Mouse (Mus musculus) left cerebral cortex, postnatal 10 days (tissue): ENCODE data around the gene Gpx4. TPM values are rescaled to one million over a fixed set of nuclear protein-coding genes. Genes with fewer than 3 reads are reported as not detected.

ENCODE experiments used
- DNase-seq, 2 experiments: peaks; one replicate each; pipeline ENCODE4 v3.0.0; 2021 to 2022; ENCODE audit warnings: low spot score in 2 of 2, mixed read lengths in 1 of 2; ENCODE audit errors: extremely low spot score in 1 of 2
- intact Hi-C: fragments of 180-260 bp; cut with DNase I; formaldehyde crosslinking; loops from one replicate; pipeline ENCODE4 v1.15.1; 2025
- total RNA-seq, 2 experiments: library from RNA; stranded (reverse); gene quantifications; 2 replicates each; pipeline ENCODE4 v1.2.3; 2021

Gene Gpx4
- total RNA-seq, 2 experiments from 2014 or later = 436 to 469 TPM

DNA sequence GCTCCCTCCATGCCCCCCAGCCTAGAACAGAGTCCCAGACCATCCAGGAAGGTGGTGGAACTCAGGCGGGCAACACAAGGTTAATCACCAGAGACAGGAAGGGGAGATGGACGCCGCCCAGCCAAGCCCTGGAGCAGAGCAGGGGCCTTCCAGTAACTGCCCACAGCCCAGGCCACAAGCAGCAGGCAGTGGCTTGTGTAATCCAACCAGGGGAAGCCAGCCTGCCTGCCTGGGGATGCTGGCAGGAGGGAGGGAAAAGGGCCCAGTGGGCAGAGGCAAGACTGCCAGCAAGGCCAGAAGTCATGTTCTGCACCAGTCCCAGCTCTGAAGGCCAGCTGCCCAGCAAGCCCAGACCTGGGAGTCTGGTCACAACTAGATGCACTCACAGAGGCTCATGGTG lies 39.9 kb downstream of the Gpx4 start:
- intact Hi-C loops = no loop called here

GRCm38 (mm10) chr10:80087483-80087882 lies 40.5 kb downstream of the Gpx4 start:
- intact Hi-C loops = no loop called here
- no peak for DNase-seq

More for the DNA sequence above, 39.9 kb downstream of the Gpx4 start:
- DNase-seq = peak in 1 of 2 experiments; percentile 62

- intact Hi-C loops = no loop called here
- DNase-seq = no peak
Observed at GRCm38 (mm10) chr10:80089146-80089545, 42.2 kb downstream of the Gpx4 start.

GRCm38 (mm10) chr10:80091527-80091926 lies 44.6 kb downstream of the Gpx4 start:
- intact Hi-C loops = no loop called here
- no peak for DNase-seq

DNA sequence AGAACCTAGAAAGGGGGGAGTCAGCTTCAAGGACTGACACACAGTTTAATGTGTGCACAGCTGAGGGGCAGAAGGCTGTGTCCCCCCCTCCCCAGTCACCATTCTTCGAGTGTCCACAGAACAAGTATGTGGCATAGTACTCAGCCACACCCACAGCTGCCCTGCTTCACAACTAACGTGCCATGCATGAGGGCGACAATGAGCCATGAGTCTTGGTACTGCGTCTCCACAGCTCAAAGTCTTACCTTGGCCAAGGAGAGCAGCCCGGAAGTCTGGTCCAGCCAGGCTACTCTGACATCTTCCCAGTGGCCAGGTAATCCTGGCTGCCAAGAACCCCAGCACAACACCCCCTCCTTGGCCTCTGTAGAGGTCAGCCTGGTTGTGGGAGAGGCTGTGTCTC lies 45.7 kb downstream of the Gpx4 start:
- intact Hi-C loops = no loop called here
- no peak for DNase-seq

DNA sequence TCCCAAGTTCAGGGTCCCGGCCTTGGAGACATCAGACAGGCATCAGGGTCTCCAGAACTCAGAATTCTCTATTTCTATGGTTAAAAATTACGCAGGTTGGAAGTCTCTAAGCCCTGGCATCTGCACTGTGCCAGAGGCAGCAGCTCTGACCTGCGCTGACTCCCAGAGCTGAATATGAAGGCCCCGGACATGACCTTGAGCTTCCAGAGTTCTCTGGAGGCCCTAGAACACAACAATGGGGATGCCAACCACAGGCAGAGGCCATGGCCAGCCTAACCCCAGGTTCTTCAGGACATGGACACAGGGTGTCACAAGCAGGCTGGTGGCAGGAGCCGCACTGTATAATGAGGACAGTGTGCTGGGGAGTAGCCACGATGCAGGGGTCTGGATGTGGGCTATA lies 47.1 kb downstream of the Gpx4 start:
- no peak for DNase-seq
- intact Hi-C loops = no loop called here

DNA sequence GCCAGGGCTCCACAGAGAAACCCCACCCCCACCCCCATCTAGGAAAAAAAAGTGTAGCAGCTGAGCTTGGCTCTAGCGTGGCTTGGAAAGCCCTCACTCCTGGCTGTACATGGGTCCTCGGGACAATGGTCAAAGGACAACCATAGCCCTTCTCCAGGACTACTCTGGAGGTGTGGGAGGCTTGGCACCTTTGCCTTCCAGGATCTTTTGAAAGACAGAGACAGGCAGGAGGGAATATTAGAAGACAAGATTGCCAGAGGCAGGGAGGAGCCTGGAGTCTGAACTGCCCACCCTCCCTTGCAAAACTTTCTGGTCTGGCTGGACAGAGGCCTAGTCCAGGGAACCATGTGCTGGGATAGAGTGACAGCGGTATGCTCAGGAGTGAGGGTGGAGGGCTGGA lies 47.7 kb downstream of the Gpx4 start:
- intact Hi-C loops = no loop called here
- DNase-seq = no peak

GRCm38 (mm10) chr10:80095547-80095946 lies 48.6 kb downstream of the Gpx4 start:
- intact Hi-C loops = no loop called here
- no peak for DNase-seq

DNA sequence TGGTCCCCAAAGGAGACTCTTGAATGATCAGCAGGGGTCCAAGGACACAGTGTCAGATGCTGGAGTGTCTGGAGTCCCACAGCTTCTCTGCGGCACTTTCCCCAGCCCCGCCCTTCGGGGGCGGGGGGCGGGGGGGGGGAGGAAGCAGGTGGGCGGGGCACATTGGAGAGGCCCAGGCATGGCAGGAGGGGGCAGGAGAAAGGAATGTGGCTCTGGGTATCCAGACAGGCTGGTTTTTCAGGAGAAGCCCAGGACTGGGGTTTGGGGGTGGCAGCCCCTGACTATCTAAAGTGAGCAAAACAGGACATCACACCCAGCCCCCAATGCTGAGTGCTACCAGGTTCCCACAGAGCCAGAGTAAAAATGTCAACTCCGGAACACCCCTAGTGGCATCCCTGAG lies 50.3 kb downstream of the Gpx4 start:
- DNase-seq = no peak
- intact Hi-C loops = no loop called here

- intact Hi-C loops = no loop called here
- DNase-seq = no peak
Observed at GRCm38 (mm10) chr10:80098630-80099029, 51.7 kb downstream of the Gpx4 start.

DNA sequence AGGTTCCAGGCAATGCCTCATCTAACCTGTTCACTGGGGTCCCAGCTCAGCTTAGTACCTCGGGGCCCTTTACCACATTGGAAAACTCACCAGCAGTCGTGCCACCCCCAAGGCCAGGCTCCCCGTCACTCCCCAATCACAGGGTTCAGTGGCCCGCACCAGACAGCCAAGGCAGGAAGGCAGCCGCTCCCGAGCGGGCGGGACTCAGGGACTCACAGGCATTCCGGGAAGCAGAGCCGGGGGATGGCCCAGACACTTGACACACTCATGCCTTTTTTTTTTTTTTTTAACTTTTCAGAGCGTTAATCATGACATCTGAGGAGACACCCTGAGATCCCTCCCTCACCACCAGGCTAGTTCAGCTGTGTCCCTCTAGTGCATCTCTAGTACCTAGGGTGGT lies 54.0 kb downstream of the Gpx4 start:
- intact Hi-C loops = loop anchor here (5.0 kb wide), 1 partner anchor 39 kb away; no protein-coding TSS in a partner anchor
- peak in 1 of 2 experiments; percentile 65 for DNase-seq

DNA sequence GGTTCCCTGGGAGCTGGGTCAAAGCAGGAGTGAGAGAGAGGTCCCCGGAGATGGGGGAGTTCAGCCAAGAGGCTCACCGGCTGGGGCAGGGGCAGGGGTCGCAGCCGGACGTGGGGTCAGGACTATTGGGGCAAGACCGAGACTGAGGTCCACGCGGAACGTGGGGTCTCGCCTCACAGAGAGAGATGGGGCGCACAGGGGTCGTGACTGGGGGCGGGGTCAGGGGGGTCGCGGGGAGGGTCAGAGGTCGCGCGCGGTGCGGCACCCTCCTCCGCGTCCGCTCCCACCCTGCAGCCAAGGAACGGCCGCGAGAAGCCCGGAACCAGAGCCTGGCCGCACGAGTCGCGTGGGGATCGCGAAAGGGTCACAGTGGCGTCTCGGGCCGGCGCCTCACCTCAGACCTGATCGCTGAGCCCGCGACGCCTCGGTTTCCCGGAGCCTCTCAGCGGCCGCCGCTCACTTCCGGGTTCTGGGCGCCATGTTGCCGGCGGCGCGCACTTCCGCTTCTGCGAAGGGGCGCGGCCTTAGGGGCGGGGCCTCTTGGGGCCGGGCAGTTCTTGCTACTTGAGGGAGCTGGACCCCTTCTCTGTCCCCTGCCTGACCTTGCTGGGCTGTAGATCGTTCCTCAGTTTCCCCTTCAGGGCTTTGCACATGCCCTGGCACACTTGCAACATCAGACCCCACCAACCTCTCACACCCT lies 55.4 kb downstream of the Gpx4 start:
- intact Hi-C loops = loop anchor here (5.0 kb wide), 1 partner anchor 40 kb away; no protein-coding TSS in a partner anchor

DNA sequence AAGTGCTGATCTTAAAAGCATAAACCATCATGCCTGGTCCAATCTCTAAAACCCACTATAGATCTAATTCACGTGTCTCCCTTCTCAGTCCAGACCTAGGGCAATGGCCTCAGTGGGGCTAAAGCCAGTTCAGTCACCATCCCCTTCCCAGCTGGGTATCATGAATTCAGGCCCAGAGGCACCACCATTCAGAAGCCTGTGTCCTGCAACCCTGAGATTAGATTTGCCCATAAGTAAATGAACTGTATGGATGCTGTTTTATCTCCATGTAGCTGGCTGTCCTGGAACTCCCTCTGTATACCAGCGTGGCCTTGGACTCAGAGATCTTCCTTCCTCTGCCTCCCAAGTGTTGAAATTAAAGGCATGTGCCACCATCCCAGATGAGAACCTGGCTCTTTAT lies 56.1 kb downstream of the Gpx4 start:
- DNase-seq = no peak
- intact Hi-C loops = loop anchor here (5.0 kb wide), 1 partner anchor 41 kb away; no protein-coding TSS in a partner anchor

More for the DNA sequence above, 55.4 kb downstream of the Gpx4 start:
- DNase-seq = peak; percentile 64 to 93

DNA sequence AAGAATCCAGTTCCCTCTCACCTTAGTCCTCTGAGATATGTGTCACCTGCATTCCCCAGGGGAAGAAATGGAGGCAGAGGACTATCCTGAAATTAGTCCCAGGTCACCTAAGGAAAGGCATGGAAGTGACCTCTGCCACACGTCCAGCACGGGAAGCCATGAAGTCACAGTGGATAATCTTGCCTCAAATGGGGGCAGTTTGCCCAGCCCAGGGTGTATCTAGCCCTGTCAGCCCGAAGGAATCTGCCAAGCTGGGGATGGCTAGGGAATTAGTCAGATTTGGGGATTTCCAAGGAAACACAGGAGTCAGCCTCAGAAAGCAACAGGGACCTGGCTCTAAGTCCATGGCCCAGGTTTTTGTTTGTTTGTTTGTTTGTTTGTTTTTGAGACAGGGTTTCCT lies 57.2 kb downstream of the Gpx4 start:
- DNase-seq = no peak
- intact Hi-C loops = loop anchor here (5.0 kb wide), 1 partner anchor 42 kb away; no protein-coding TSS in a partner anchor

GRCm38 (mm10) chr10:80105460-80105859 lies 58.5 kb downstream of the Gpx4 start, which contains the start of gene Sbno2:
TSS of gene Sbno2 (minus strand) at chr10:80105571.
- intact Hi-C loops = no loop called here
- no peak for DNase-seq

DNA sequence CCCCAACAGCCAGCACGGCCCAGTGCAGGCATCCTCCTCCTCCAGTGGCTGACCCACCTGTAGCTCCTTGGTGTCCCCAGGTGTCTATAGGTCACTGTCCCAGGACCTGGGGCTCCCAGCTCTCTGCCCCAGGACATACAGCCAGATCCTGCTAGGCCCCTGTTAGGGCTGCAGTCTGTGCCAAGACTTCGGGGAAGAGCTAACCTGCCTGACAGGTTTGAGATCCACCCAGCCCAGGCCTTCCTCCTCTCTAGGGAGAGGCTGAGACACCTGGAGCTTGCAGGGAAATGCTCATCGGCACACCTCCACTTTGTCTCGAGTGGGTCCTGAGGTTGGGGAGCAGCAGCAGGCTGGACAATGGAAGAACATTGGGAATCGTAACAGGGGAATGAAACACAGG lies 59.0 kb downstream of the Gpx4 start:
- intact Hi-C loops = no loop called here
- no peak for DNase-seq

Other genes starting within 250 kb of the Gpx4 start
- gene Misp, start 226.2 kb upstream of the Gpx4 start, total RNA-seq = under 1 TPM; 0.30 to 0.51 TPM
- 10 to 100 TPM; 58.2 to 62.2 TPM for gene Ptbp1, start 192.7 kb upstream of the Gpx4 start, total RNA-seq
- gene Prtn3, start 172.7 kb upstream of the Gpx4 start, total RNA-seq = 1 to 10 TPM; 4.5 to 5.2 TPM
- gene Plppr3, start 172.5 kb upstream of the Gpx4 start, total RNA-seq = 100 to 1,000 TPM; 135 to 142 TPM
- gene Elane, start 160.9 kb upstream of the Gpx4 start, total RNA-seq = not detected
- not detected for gene Cfd, start 156.3 kb upstream of the Gpx4 start, total RNA-seq
- gene Med16, start 138.2 kb upstream of the Gpx4 start, total RNA-seq = 10 to 100 TPM; 55.4 to 61.9 TPM
- not detected for gene Gm26602, start 136.3 kb upstream of the Gpx4 start, total RNA-seq
- 1 to 10 TPM; 6.8 to 8.4 TPM for gene Kiss1r, start 130.2 kb upstream of the Gpx4 start, total RNA-seq
- 100 to 1,000 TPM; 389 to 406 TPM for gene R3hdm4, start 126.0 kb upstream of the Gpx4 start, total RNA-seq
- 1 to 10 TPM; 6.0 to 7.1 TPM for gene Arid3a, start 120.1 kb upstream of the Gpx4 start, total RNA-seq
- gene Wdr18, start 87.0 kb upstream of the Gpx4 start, total RNA-seq = 10 to 100 TPM; 46.2 to 49.9 TPM
- under 1 TPM; 0.24 to 0.28 TPM for gene Grin3b, start 76.5 kb upstream of the Gpx4 start, total RNA-seq
- gene Tmem259, start 62.8 kb upstream of the Gpx4 start, total RNA-seq = 100 to 1,000 TPM; 136 TPM
- gene Cnn2, start 58.6 kb upstream of the Gpx4 start, total RNA-seq = 10 to 100 TPM in 1 of 2 experiments, 1 to 10 TPM in 1; 8.9 to 12.4 TPM
- 1 to 10 TPM; 8.5 to 9.8 TPM for gene Abca7, start 50.7 kb upstream of the Gpx4 start, total RNA-seq
- 1 to 10 TPM; 3.3 to 4.5 TPM for gene Arhgap45, start 30.5 kb upstream of the Gpx4 start, total RNA-seq
- gene Polr2e, start 7.4 kb upstream of the Gpx4 start, total RNA-seq = 10 to 100 TPM; 64.1 to 66.0 TPM
- 10 to 100 TPM; 20.4 to 21.2 TPM for gene Sbno2, start 58.4 kb downstream of the Gpx4 start, total RNA-seq
- 10 to 100 TPM; 81.6 to 93.4 TPM for gene Stk11, start 68.6 kb downstream of the Gpx4 start, total RNA-seq
- gene Atp5d, start 91.5 kb downstream of the Gpx4 start, total RNA-seq = 100 to 1,000 TPM; 342 to 379 TPM
- gene Cbarp, start 93.7 kb downstream of the Gpx4 start, total RNA-seq = 100 to 1,000 TPM; 394 to 415 TPM
- gene Midn, start 101.1 kb downstream of the Gpx4 start, total RNA-seq = 100 to 1,000 TPM in 1 of 2 experiments, 10 to 100 TPM in 1; 92.6 to 103 TPM
- gene Cirbp, start 118.8 kb downstream of the Gpx4 start, total RNA-seq = 100 to 1,000 TPM; 138 to 151 TPM
- 1 to 10 TPM; 4.5 TPM for gene 1600002K03Rik, start 125.8 kb downstream of the Gpx4 start, total RNA-seq
- 10 to 100 TPM; 18.4 to 19.1 TPM for gene Efna2, start 132.3 kb downstream of the Gpx4 start, total RNA-seq
- 10 to 100 TPM; 43.5 to 45.3 TPM for gene Mum1, start 179.3 kb downstream of the Gpx4 start, total RNA-seq
- 100 to 1,000 TPM; 142 to 161 TPM for gene Ndufs7, start 202.0 kb downstream of the Gpx4 start, total RNA-seq
- 10 to 100 TPM; 25.9 to 26.0 TPM for gene Gamt, start 213.8 kb downstream of the Gpx4 start, total RNA-seq
- 10 to 100 TPM; 95.2 to 98.6 TPM for gene Dazap1, start 214.3 kb downstream of the Gpx4 start, total RNA-seq
- gene Rps15, start 245.3 kb downstream of the Gpx4 start, total RNA-seq = 100 to 1,000 TPM; 784 to 803 TPM
- 100 to 1,000 TPM; 175 to 194 TPM for gene Apc2, start 248.8 kb downstream of the Gpx4 start, total RNA-seq